Mouse (Mus musculus) megakaryocyte, embryonic 14.5 days (primary cell): Measurements from ENCODE around the gene Cd47.

ENCODE experiments used
- FLI1 ChIP-seq: IDR thresholded peaks from 2 replicates; pipeline ENCODE4 v1.6.1; 2012; ENCODE audit warnings: low read length, inconsistent platforms, mixed read lengths
- GATA1 ChIP-seq: IDR thresholded peaks from 3 replicates; pipeline ENCODE4 v1.6.1; 2012; ENCODE audit warnings: mixed read lengths, low read length, inconsistent platforms, borderline replicate concordance

GRCm38 (mm10) chr16:49877243-49877642 lies 76.9 kb downstream of the Cd47 start:
- TF ChIP-seq GATA1 (no peak), FLI1 (no peak)
